Mouse (Mus musculus) forebrain, postnatal 0 days (tissue): ENCODE measurements around the gene Oxct2b. TPM values are rescaled to one million over a fixed set of nuclear protein-coding genes. Genes with fewer than 3 reads are reported as not detected.
A peak's percentile ranks its signal among the peaks of the same experiment; 100 is the strongest.

ENCODE experiments used
- ATAC-seq: fragments of 200-750 bp; cut with Nextera tagmentation; 2 replicates; pipeline ENCODE4 v1.8.0; 2017; ENCODE audit warnings: mild to moderate bottlenecking, moderate library complexity
- DNase-seq: peaks from one replicate; pipeline ENCODE4 v3.0.0-alpha.2; 2015
- H3K27ac ChIP-seq: fragments of 300-500 bp; sonication (generic); 2 replicates; pipeline ENCODE4 v1.5.1; 2014; ENCODE audit warnings: low read depth, mild to moderate bottlenecking, antibody characterized with exemption, low read length, moderate library complexity, mixed read lengths
- H3K27me3 ChIP-seq: fragments of 300-500 bp; sonication (generic); 2 replicates; pipeline ENCODE4 v1.6.1; 2014; ENCODE audit warnings: mild to moderate bottlenecking, low read length, mixed read lengths; ENCODE audit not compliant: insufficient read depth
- H3K36me3 ChIP-seq: fragments of 300-500 bp; sonication (generic); 2 replicates; pipeline ENCODE4 v1.6.1; 2014; ENCODE audit warnings: mild to moderate bottlenecking, moderate library complexity; ENCODE audit not compliant: insufficient read depth
- H3K4me1 ChIP-seq: fragments of 300-500 bp; sonication (generic); 2 replicates; pipeline ENCODE4 v1.6.1; 2014; ENCODE audit warnings: antibody characterized with exemption; ENCODE audit not compliant: insufficient read depth
- H3K4me2 ChIP-seq: fragments of 300-500 bp; sonication (generic); 2 replicates; pipeline ENCODE4 v1.6.1; 2014; ENCODE audit warnings: low read depth, mild to moderate bottlenecking, moderate library complexity
- H3K4me3 ChIP-seq: fragments of 300-500 bp; sonication (generic); 2 replicates; pipeline ENCODE4 v1.5.1; 2014; ENCODE audit warnings: low read depth, low read length, mixed read lengths
- H3K9ac ChIP-seq: fragments of 300-500 bp; sonication (generic); 2 replicates; pipeline ENCODE4 v1.6.1; 2014; ENCODE audit warnings: mild to moderate bottlenecking
- H3K9me3 ChIP-seq: fragments of 300-500 bp; sonication (generic); 2 replicates; pipeline ENCODE4 v1.6.1; 2016; ENCODE audit warnings: low read length
- CTCF ChIP-seq: sonication (generic); IDR thresholded peaks from 2 replicates; pipeline ENCODE4 v1.5.1; 2016; ENCODE audit warnings: antibody characterized with exemption, control low read depth, low read depth
- WGBS: fragments of 180-500 bp; shearing (Covaris S2); extraction: QIAGEN DNeasy Blood & Tissue Kit; methylation state at CpG from one replicate; pipeline ENCODE4 v1.1.7; 2014; 5-methylcytosine and 5-hydroxymethylcytosine counted together
- polyA plus RNA-seq: library from polyadenylated mRNA; unstranded; fragments of >200 nt; fragmentation: Nextera tagmentation; extraction: Ambion mirVana; gene quantifications from 2 replicates; pipeline ENCODE4 v1.2.1, GENCODE M21; 2015
- total RNA-seq: library from RNA; depleted of rRNA; stranded (reverse); fragments of >200 nt; gene quantifications from 2 replicates; pipeline ENCODE4 v1.2.3, GENCODE M21; 2014

Gene Oxct2b
- total and polyA plus RNA-seq, 2 experiments from 2014 or later: 0.33 to 0.62 TPM

GRCm38 (mm10) chr4:123083323-123083902 lies 32.7 kb upstream of the Oxct2b start:
- 69% methylated on average over 13 of the region's 13 CpGs for WGBS
- Histone ChIP-seq H3K9ac (no peak overlapping the region), H3K4me3 (no peak overlapping the region), H3K4me1 (no peaks in the 10 kb centered on the region), H3K27me3 (no peaks in the 10 kb centered on the region), H3K4me2 (no peak overlapping the region), H3K9me3 (no peaks in the 10 kb centered on the region), H3K27ac (no peak overlapping the region), H3K36me3 (no peaks in the 10 kb centered on the region)
- ATAC-seq (no peak), DNase-seq (no peak)
- no peak for TF ChIP-seq CTCF

DNA sequence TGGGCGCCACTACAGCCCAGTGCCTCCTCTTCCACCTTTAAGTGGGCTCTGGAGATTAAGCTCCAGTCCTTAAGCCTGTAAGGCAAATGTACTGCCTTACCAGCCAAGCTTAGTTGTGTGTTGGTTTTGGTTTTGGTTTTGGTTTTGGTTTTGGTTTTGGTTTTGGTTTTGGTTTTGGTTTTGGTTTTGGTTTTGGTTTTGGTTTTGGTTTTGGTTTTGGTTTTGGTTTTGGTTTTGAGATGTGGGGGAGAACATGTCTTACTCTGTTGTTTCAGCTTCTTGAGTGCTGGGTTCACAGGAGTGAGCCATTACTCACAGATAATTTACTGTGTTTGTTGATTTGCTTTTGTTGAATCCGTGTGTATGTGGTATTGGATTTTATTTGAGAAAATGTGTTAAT lies 30.8 kb upstream of the Oxct2b start:
- DNase-seq (no peak), ATAC-seq (no peak)
- no peak overlapping the region for H3K4me2 ChIP-seq
- H3K9ac ChIP-seq: no peak overlapping the region
- WGBS: 87% methylated on average over 2 of the region's 2 CpGs
- H3K36me3 ChIP-seq: no peaks in the 10 kb centered on the region
- no peak for TF ChIP-seq CTCF
- no peaks in the 10 kb centered on the region for H3K27me3 ChIP-seq
- H3K4me3 ChIP-seq: no peak overlapping the region
- H3K27ac ChIP-seq: no peak overlapping the region
- no peaks in the 10 kb centered on the region for H3K9me3 ChIP-seq
- no peaks in the 10 kb centered on the region for H3K4me1 ChIP-seq

GRCm38 (mm10) chr4:123086381-123086780 lies 29.7 kb upstream of the Oxct2b start:
- TF ChIP-seq CTCF: peak; percentile 18; the same call in 1 of the 2 replicates
- WGBS: 91% methylated on average over 4 of the region's 4 CpGs
- H3K4me2 ChIP-seq: no peak overlapping the region

DNA sequence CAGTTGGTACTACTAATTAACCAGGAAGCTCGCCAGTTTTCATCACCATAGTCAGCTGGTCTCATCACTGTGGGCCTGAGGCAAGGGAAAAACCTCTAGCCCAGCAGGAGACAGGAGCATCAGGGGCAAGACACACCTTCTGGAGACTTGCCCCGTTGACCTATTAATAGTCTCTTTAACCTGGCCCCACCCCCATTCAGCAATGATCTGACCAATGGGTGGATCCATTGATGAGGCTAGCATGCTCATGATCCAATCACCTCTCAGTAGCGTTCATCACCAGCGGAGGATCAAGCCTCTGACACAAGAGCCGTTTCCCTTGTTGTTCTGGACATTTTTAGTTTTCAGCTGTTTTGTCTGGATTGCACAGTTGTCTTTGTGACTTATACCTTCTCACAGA lies 23.4 kb upstream of the Oxct2b start:
- no peaks in the 10 kb centered on the region for H3K4me1 ChIP-seq
- no peaks in the 10 kb centered on the region for H3K9me3 ChIP-seq
- H3K36me3 ChIP-seq: no peaks in the 10 kb centered on the region
- ATAC-seq (no peak), DNase-seq (no peak)
- no peak overlapping the region for H3K27ac ChIP-seq
- H3K4me2 ChIP-seq: no peak overlapping the region
- no peak for TF ChIP-seq CTCF
- no peak overlapping the region for H3K4me3 ChIP-seq
- H3K9ac ChIP-seq: no peak overlapping the region
- 74% methylated on average over 5 of the region's 5 CpGs for WGBS
- H3K27me3 ChIP-seq: no peaks in the 10 kb centered on the region

More at GRCm38 (mm10) chr4:123086381-123086780, 29.7 kb upstream of the Oxct2b start:
- Histone ChIP-seq H3K27me3 (no peaks in the 10 kb centered on the region), H3K4me3 (no peak overlapping the region), H3K4me1 (no peaks in the 10 kb centered on the region), H3K27ac (no peak overlapping the region), H3K36me3 (no peaks in the 10 kb centered on the region), H3K9ac (no peak overlapping the region), H3K9me3 (no peaks in the 10 kb centered on the region)
- ATAC-seq (no peak), DNase-seq (no peak)

DNA sequence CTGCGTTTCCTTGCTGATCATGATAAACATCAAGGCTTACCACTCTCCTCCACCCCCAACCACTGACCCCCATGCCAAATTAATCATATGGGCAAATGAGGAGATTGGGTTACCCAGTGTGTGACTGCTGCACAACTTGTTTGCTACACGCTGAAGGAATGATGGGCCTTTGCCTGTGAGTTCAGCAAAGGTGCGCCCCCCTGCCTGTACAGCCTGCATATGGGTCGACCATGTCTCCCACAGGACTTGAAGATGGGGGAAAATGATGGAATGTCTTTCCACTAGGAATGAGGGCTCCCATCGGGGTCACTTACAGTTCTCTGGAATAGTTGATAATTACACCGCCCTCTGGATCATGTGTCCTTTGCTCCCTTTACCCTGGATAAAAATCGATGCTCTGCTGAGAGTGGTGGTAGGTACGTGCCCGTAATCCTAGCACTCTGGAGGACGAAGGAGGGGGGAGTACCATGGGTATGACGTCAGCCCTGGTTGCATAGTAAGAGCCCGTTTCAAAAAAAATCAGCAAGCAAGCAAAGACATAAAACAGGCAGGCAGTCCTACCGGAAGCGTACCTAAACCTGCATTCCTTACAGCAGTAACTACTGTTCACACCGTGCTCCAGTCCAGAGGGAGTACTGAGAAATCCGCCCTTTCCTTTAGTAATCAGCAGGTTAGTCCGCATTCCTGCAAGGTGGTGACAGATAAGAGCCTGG lies 22.8 kb upstream of the Oxct2b start:
- Histone ChIP-seq H3K9me3 (no peaks in the 10 kb centered on the region), H3K4me2 (no peak overlapping the region), H3K9ac (no peak overlapping the region), H3K4me1 (no peaks in the 10 kb centered on the region), H3K27me3 (no peaks in the 10 kb centered on the region), H3K36me3 (no peaks in the 10 kb centered on the region), H3K27ac (no peak overlapping the region), H3K4me3 (no peak overlapping the region)
- TF ChIP-seq CTCF: no peak
- 67% methylated on average over 17 of the region's 17 CpGs for WGBS
- ATAC-seq: no peak
- DNase-seq: no peak

DNA sequence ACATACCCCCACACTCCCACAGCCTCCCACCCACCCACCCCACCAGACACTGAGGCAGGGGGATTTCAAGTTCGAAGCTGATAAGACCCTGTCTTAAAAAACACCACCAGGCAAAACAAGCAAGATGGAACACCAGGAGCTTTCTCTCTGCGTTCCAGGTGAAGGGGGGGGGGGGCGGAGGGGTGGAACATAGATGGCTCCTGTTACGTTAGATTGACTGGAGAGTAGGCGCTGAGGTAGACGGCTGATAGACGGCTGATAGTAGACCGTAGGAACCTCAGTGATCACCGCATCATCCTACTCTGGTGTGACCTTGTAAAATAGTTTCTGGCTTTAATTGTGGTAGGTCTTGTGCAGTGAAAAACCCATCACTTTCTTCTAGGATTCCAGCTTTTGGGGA lies 22.2 kb upstream of the Oxct2b start:
- TF ChIP-seq CTCF: no peak
- no peak overlapping the region for H3K4me3 ChIP-seq
- H3K9me3 ChIP-seq: no peaks in the 10 kb centered on the region
- no peak for DNase-seq
- 75% methylated on average over 9 of the region's 9 CpGs for WGBS
- no peak overlapping the region for H3K27ac ChIP-seq
- ATAC-seq: no peak
- no peak overlapping the region for H3K4me2 ChIP-seq
- H3K36me3 ChIP-seq: no peaks in the 10 kb centered on the region
- no peak overlapping the region for H3K9ac ChIP-seq
- no peaks in the 10 kb centered on the region for H3K27me3 ChIP-seq
- H3K4me1 ChIP-seq: no peaks in the 10 kb centered on the region

GRCm38 (mm10) chr4:123104651-123105450 lies 11.2 kb upstream of the Oxct2b start, which contains the start of gene Bmp8b:
TSS of gene Bmp8b (plus strand) at chr4:123105165.
- peaks cover 20% of the 10 kb centered on the region for H3K27me3 ChIP-seq
- WGBS: 7% methylated on average over 73 of the region's 75 CpGs
- H3K9ac ChIP-seq: 0 out of 2 replicates have a peak within 1 kb of the TSS, but pooled peaks have one; percentile 10
- no peaks in the 10 kb centered on the region for H3K36me3 ChIP-seq
- no peaks in the 10 kb centered on the region for H3K4me1 ChIP-seq
- no peak for DNase-seq
- no peak for TF ChIP-seq CTCF
- no peaks in the 10 kb centered on the region for H3K9me3 ChIP-seq
- H3K4me3 ChIP-seq: peak within 1 kb of the TSS; percentile 25
- no peak within 1 kb of the TSS for H3K27ac ChIP-seq
- ATAC-seq: peak; percentile 25; the same call in 1 of the 2 replicates
- H3K4me2 ChIP-seq: peak within 1 kb of the TSS; percentile 44
